Mouse (Mus musculus): ENCODE measurements around the gene Pold1. TPM values are rescaled to one million over a fixed set of nuclear protein-coding genes. Genes with fewer than 3 reads are reported as not detected.

The Pold1 gene
- polyA plus RNA-seq, 1 experiment from 2014 or later: 101 TPM

DNA sequence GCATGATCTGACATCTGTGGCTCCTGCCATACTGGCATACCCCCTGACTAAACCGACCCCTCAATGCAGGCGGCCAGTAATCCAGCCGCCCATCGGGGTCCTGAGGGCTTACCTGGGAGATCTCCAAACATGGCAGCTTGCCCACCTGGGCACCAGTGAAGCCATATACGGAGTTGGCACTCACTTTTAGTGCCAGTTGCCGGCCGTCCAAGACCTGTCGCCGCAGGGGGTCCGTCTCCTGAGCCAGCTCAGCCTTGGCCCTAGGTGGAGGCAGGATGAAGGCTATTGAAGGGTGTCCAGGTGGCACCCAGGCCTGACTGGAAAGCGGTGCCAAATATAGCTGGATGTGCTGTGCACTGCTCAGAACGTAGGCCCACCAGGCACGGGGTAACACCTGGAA lies 11.2 kb downstream of the Pold1 start:
- Histone ChIP-seq H3K9ac (no peak overlapping the region), H3K9me3 (no peaks in the 10 kb centered on the region), H3K4me3 (no peak overlapping the region), H3K27me3 (no peaks in the 10 kb centered on the region), H3K27ac (no peak overlapping the region), H3K36me3 (peaks cover 100% of the 10 kb centered on the region), H3K4me2 (replicated peaks) (no peak overlapping the region), H3K4me1 (no peaks in the 10 kb centered on the region)
- 90% methylated on average over 13 of the region's 13 CpGs for WGBS
- no peak for ATAC-seq (ENCODE audit: low FRiP score, low read depth)

GRCm38 (mm10) chr7:44537009-44537408 lies 11.6 kb downstream of the Pold1 start:
- ATAC-seq (ENCODE audit: low FRiP score, low read depth): no peak
- Histone ChIP-seq H3K9ac (no peak overlapping the region; the same call in 1 of the 2 replicates), H3K27me3 (no peaks in the 10 kb centered on the region), H3K4me2 (replicated peaks) (no peak overlapping the region), H3K9me3 (no peaks in the 10 kb centered on the region), H3K4me3 (no peak overlapping the region), H3K36me3 (peaks cover 100% of the 10 kb centered on the region), H3K27ac (no peak overlapping the region), H3K4me1 (no peaks in the 10 kb centered on the region)
- 81% methylated on average over 7 of the region's 7 CpGs for WGBS

GRCm38 (mm10) chr7:44536590-44536968 lies 12.1 kb downstream of the Pold1 start:
- H3K27ac ChIP-seq: no peak overlapping the region
- H3K9ac ChIP-seq: no peak overlapping the region; the same call in 1 of the 2 replicates
- WGBS: 84% methylated on average over 6 of the region's 6 CpGs
- no peaks in the 10 kb centered on the region for H3K4me1 ChIP-seq
- H3K36me3 ChIP-seq: peaks cover 96% of the 10 kb centered on the region
- no peak overlapping the region for H3K4me2 ChIP-seq (replicated peaks)
- ATAC-seq (ENCODE audit: low FRiP score, low read depth): no peak
- H3K4me3 ChIP-seq: no peak overlapping the region
- no peaks in the 10 kb centered on the region for H3K27me3 ChIP-seq
- no peaks in the 10 kb centered on the region for H3K9me3 ChIP-seq

- Histone ChIP-seq H3K4me2 (replicated peaks) (no peak overlapping the region), H3K9ac (no peak overlapping the region), H3K4me3 (no peak overlapping the region), H3K27ac (no peak overlapping the region), H3K9me3 (no peaks in the 10 kb centered on the region), H3K27me3 (no peaks in the 10 kb centered on the region), H3K36me3 (peaks cover 89% of the 10 kb centered on the region), H3K4me1 (no peaks in the 10 kb centered on the region)
- WGBS: 91% methylated on average over 27 of the region's 27 CpGs
- no peak for ATAC-seq (ENCODE audit: low FRiP score, low read depth)
Observed at GRCm38 (mm10) chr7:44535657-44536589, 12.7 kb downstream of the Pold1 start.

DNA sequence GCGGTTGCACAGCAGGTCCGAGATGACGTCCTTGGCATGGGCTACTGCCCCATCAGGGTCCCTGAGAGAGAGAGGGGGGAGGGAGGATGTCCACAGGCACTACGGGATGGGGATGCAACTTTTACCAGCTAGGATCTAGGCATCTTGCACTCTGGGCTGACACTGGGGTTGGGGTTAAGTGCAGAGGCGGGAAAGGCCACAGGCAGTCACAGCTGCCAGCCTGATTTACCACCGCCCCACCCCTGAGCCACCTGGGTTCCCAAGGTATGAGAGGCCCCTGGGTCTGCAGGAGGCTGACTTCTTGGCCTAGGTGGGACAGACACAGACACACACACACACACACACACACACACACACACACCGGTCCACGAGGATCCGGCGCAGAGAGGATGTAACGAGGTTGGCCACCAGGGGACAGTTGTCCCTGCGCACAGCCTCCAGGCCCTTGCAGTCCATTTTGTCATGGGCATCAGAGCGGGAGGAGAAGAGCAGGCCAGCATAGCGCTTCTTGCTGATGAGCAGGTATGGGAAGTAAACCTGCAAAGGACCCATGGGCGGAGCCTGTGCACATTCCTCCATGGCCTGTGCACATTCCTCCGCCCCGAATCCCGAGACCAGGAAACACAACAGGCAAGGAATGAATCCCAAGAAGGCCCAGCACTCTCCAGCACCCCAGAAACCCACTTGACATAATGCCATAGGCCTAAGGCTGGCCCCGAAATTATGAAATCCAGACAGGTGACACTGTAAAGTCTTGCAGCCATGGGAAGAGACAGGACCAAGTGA lies 13.8 kb downstream of the Pold1 start:
- 78% methylated on average over 19 of the region's 19 CpGs for WGBS
- H3K9ac ChIP-seq: no peak overlapping the region
- ATAC-seq (ENCODE audit: low FRiP score, low read depth): no peak
- H3K4me3 ChIP-seq: no peak overlapping the region
- H3K4me2 ChIP-seq (replicated peaks): no peak overlapping the region
- H3K27me3 ChIP-seq: no peaks in the 10 kb centered on the region
- H3K4me1 ChIP-seq: no peaks in the 10 kb centered on the region
- H3K36me3 ChIP-seq: peaks cover 79% of the 10 kb centered on the region
- no peaks in the 10 kb centered on the region for H3K9me3 ChIP-seq
- no peak overlapping the region for H3K27ac ChIP-seq

- H3K27ac ChIP-seq: no peak overlapping the region
- 90% methylated on average over 13 of the region's 13 CpGs for WGBS
- H3K27me3 ChIP-seq: peaks cover 2% of the 10 kb centered on the region
- no peaks in the 10 kb centered on the region for H3K4me1 ChIP-seq
- H3K9ac ChIP-seq: no peak overlapping the region
- H3K4me2 ChIP-seq (replicated peaks): no peak overlapping the region
- H3K4me3 ChIP-seq: no peak overlapping the region
- ATAC-seq (ENCODE audit: low FRiP score, low read depth): no peak
- H3K36me3 ChIP-seq: peaks cover 73% of the 10 kb centered on the region
- no peaks in the 10 kb centered on the region for H3K9me3 ChIP-seq
Observed at GRCm38 (mm10) chr7:44534242-44534641, 14.4 kb downstream of the Pold1 start.

DNA sequence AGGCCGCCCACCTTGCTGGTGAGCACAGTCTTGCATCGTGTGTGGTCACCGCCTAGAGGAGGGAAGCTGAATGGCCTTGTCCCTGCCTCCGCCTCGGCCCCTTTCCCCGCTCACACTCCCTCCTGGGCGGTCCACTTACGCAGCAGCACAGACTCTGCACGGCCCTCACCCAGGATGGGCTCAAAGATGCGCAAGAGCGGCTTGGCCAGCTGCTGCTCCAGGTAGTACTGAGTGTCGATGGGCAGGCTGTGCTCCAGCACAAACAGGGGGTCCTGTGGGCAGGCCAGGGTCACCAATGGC lies 15.0 kb downstream of the Pold1 start:
- H3K9ac ChIP-seq: no peak overlapping the region
- no peak overlapping the region for H3K4me3 ChIP-seq
- H3K9me3 ChIP-seq: no peaks in the 10 kb centered on the region
- no peak overlapping the region for H3K27ac ChIP-seq
- 82% methylated on average over 12 of the region's 12 CpGs for WGBS
- no peaks in the 10 kb centered on the region for H3K4me1 ChIP-seq
- peaks cover 7% of the 10 kb centered on the region for H3K27me3 ChIP-seq
- no peak for ATAC-seq (ENCODE audit: low FRiP score, low read depth)
- no peak overlapping the region for H3K4me2 ChIP-seq (replicated peaks)
- peaks cover 67% of the 10 kb centered on the region for H3K36me3 ChIP-seq

DNA sequence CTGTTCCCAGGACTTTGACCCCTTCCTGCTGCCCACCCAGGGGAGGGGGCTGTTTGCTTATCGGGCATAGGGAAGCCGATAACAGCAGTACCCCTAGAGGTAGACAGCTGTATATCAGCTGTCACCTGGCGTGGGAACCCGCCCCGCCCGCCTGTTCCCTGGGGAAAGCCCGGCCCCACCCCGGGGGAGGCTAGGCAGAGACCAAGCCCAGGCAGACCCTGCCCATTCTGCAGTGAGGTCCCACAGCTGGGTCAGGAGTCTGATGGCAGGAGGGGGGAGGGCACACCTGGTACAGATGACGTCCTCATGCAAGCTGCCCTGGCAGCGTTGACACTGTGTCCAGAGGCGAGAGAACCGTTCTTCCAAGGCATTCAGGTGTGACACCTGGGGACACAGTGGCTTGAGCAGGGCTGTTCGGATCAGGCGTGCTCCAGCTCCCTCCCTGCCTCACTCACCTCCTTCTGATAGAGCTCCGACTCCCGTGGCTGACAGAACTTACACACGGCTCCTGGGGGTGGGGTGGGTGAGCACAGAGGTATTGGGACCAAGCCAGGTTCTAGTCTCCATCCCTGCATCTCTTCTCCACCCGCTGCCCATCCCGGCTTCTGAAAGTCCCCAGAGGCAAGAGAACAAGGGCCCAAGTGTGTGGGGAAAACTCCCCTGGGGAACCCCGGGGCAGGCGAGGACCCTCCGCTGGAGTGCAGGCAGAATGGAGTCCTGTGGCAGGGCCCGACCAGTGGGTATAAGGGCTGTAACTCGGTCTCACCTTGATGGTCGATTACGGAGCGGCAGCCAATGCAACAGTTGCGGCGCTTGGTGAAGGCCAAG lies 15.5 kb downstream of the Pold1 start:
- Histone ChIP-seq H3K4me3 (no peak overlapping the region), H3K36me3 (peaks cover 61% of the 10 kb centered on the region), H3K9me3 (no peaks in the 10 kb centered on the region), H3K27me3 (peaks cover 13% of the 10 kb centered on the region), H3K4me1 (peaks cover 2% of the 10 kb centered on the region), H3K4me2 (replicated peaks) (no peak overlapping the region), H3K27ac (no peak overlapping the region), H3K9ac (no peak overlapping the region)
- no peak for ATAC-seq (ENCODE audit: low FRiP score, low read depth)
- whole genome bisulfite sequencing: 85% methylated on average over 29 of the region's 29 CpGs

DNA sequence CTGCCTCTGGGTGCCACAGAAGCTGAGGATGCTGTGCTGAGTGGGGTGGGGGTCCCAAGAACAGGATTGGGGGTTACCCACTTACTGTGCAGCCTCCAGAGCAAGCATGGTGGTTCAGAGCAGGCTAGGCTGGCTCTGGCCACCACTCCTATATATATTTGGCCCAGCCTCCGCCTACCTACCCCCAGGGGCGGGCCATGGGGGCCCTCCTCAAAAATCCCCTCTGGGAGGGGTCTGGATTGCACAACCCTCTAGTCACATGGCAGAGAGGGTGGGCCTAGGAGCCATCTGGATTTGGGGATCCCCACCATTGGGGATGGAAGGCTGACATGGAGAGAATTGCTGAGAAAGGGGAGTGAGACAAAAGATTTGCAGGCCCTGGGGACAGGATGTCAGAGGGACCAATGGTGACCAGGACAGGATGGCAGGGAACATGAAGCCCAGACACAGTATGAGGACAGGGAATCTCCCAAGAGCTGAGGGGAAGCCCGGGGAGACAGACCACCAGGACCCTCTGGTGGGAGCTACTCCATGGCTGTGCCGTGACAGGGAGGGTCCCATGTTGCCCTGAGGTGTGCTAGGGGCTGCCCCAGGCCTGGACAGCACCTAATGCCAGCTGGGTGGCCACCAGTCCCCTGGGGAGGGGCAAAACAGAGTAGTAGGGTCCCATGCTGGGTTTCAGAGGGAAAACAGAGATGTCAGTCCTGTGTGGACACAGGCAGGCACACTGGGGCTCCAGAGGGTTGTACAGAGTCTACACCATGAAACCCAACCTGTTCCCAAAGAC lies 16.5 kb downstream of the Pold1 start, which contains the start of gene Spib:
Gene Spib (minus strand): TSS at position 126 of the 787 bp plus-strand sequence.
- Histone ChIP-seq H3K4me2 (replicated peaks) (no peak within 1 kb of the TSS), H3K4me3 (no peak within 1 kb of the TSS), H3K27ac (no peak within 1 kb of the TSS), H3K36me3 (peaks cover 52% of the 10 kb centered on the region), H3K27me3 (peaks cover 22% of the 10 kb centered on the region), H3K4me1 (peaks cover 8% of the 10 kb centered on the region), H3K9me3 (no peaks in the 10 kb centered on the region), H3K9ac (no peak within 1 kb of the TSS)
- WGBS: 76% methylated on average over 4 of the region's 4 CpGs
- no peak for ATAC-seq (ENCODE audit: low FRiP score, low read depth)

DNA sequence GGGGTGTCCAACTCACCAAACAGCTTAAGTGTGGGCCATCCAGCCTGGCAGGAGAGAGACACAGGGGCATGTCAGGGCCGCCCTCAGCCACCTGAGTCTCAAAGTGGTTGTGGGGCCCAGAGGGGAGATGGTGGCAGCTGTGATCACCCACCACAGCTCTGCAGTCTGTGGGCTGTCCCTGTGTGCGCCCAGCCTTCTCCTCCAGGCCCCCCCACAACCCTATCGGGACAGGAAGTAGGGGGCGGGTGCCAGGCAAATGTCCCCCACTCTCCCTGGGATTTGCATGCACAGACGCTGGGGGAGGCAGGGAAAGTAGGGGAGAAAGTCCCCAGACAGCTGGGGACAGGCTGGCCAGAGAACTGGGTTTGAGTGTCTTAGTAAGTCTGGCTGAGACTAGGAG lies 17.4 kb downstream of the Pold1 start:
- H3K27me3 ChIP-seq: peaks cover 31% of the 10 kb centered on the region

GRCm38 (mm10) chr7:44530507-44530906 lies 18.1 kb downstream of the Pold1 start:
- ATAC-seq (ENCODE audit: low FRiP score, low read depth): no peak
- H3K27ac ChIP-seq: no peak overlapping the region
- H3K27me3 ChIP-seq: peaks cover 38% of the 10 kb centered on the region
- H3K36me3 ChIP-seq: peaks cover 35% of the 10 kb centered on the region
- WGBS: 66% methylated on average over 3 of the region's 3 CpGs
- H3K9ac ChIP-seq: no peak overlapping the region
- H3K4me2 ChIP-seq (replicated peaks): no peak overlapping the region
- H3K4me3 ChIP-seq: no peak overlapping the region
- peaks cover 8% of the 10 kb centered on the region for H3K4me1 ChIP-seq
- H3K9me3 ChIP-seq: no peaks in the 10 kb centered on the region

More for the DNA sequence above, 17.4 kb downstream of the Pold1 start:
- no peak overlapping the region for H3K9ac ChIP-seq
- no peak overlapping the region for H3K4me3 ChIP-seq
- 42% methylated on average over 5 of the region's 5 CpGs for WGBS
- H3K4me2 ChIP-seq (replicated peaks): no peak overlapping the region
- no peak for ATAC-seq (ENCODE audit: low FRiP score, low read depth)
- no peaks in the 10 kb centered on the region for H3K9me3 ChIP-seq
- H3K36me3 ChIP-seq: peaks cover 42% of the 10 kb centered on the region
- H3K27ac ChIP-seq: no peak overlapping the region
- peaks cover 8% of the 10 kb centered on the region for H3K4me1 ChIP-seq
